Mouse (Mus musculus) retina, postnatal 7 days (tissue): ENCODE results near the gene Zmynd10.
A peak's percentile ranks its signal among the peaks of the same experiment; 100 is the strongest.

Experiments
- DNase-seq: peaks from one replicate; pipeline ENCODE4 v3.0.0-alpha.2; 2012; ENCODE audit warnings: low read depth, low spot score

Gene Zmynd10

GRCm38 (mm10) chr9:107547026-107547425 is at the start of gene Zmynd10:
Gene Zmynd10, plus strand, starts transcription at chr9:107547298.
- DNase-seq: peak; percentile 73

- DNase-seq: no peak
Observed at GRCm38 (mm10) chr9:107500708-107501286, 46.3 kb upstream of the Zmynd10 start.

GRCm38 (mm10) chr9:107502131-107502846 is 44.8 kb upstream of the Zmynd10 start:
- DNase-seq: no peak

GRCm38 (mm10) chr9:107504662-107505537 is 42.2 kb upstream of the Zmynd10 start:
- no peak for DNase-seq

- no peak for DNase-seq
Observed at GRCm38 (mm10) chr9:107508266-107508665, 38.8 kb upstream of the Zmynd10 start.

- no peak for DNase-seq
Observed at GRCm38 (mm10) chr9:107510384-107511100, 36.6 kb upstream of the Zmynd10 start.

GRCm38 (mm10) chr9:107511436-107511835 is 35.7 kb upstream of the Zmynd10 start:
- DNase-seq: no peak

GRCm38 (mm10) chr9:107512326-107512725 is 34.8 kb upstream of the Zmynd10 start:
- DNase-seq: no peak

- DNase-seq: peak; percentile 83
Observed at GRCm38 (mm10) chr9:107514303-107514955, 32.7 kb upstream of the Zmynd10 start.

- no peak for DNase-seq
Observed at GRCm38 (mm10) chr9:107520331-107520730, 26.8 kb upstream of the Zmynd10 start.

- no peak for DNase-seq
Observed at GRCm38 (mm10) chr9:107521190-107521589, 25.9 kb upstream of the Zmynd10 start.

- DNase-seq: no peak
Observed at GRCm38 (mm10) chr9:107521711-107522399, 25.2 kb upstream of the Zmynd10 start.

- no peak for DNase-seq
Observed at GRCm38 (mm10) chr9:107522400-107522711, 24.7 kb upstream of the Zmynd10 start.

- DNase-seq: peak; percentile 75
Observed at GRCm38 (mm10) chr9:107526198-107527026, 20.7 kb upstream of the Zmynd10 start.

GRCm38 (mm10) chr9:107533791-107534407 is 13.2 kb upstream of the Zmynd10 start, which contains the start of gene Tmem115:
Gene Tmem115, plus strand, starts transcription at chr9:107533945.
- peak; percentile 88 for DNase-seq

GRCm38 (mm10) chr9:107534408-107535202 is 12.5 kb upstream of the Zmynd10 start:
- no peak for DNase-seq

- no peak for DNase-seq
Observed at GRCm38 (mm10) chr9:107538231-107538630, 8.9 kb upstream of the Zmynd10 start.

- no peak for DNase-seq
Observed at GRCm38 (mm10) chr9:107538711-107539110, 8.4 kb upstream of the Zmynd10 start.
